Mouse (Mus musculus) heart, adult 2 months (tissue): ENCODE measurements at regions not wholly inside any gene's neighbourhood (a gene's known extent, or its start where the extent isn't known, plus 50 kb on each side); places are given as distances from the start of the nearest gene placed in this dataset.

ENCODE experiments used
- CTCF ChIP-seq: fragments of 200-600 bp; IDR thresholded peaks from 2 replicates; pipeline ENCODE4 v1.8.1; 2022; ENCODE audit warnings: antibody characterized with exemption, mild to moderate bottlenecking, moderate library complexity
- EP300 ChIP-seq: fragments of 200-500 bp; IDR thresholded peaks from 2 replicates; pipeline ENCODE4 v1.6.1; 2011; ENCODE audit warnings: low read depth, low read length, control low read depth; ENCODE audit not compliant: insufficient read depth
- POLR2A ChIP-seq: fragments of 200-500 bp; IDR thresholded peaks from 2 replicates; pipeline ENCODE4 v1.6.1; 2011; ENCODE audit warnings: mild to moderate bottlenecking, low read depth, low read length, control low read depth; ENCODE audit not compliant: insufficient read depth

GRCm38 (mm10) chr14:62042305-62043116 lies 249.9 kb upstream of the Rnaseh2b start:
- TF ChIP-seq POLR2A (no peak), CTCF (peak; percentile 94), EP300 (no peak)
